Mouse (Mus musculus): ENCODE results near the gene Ubqln1. TPM values are rescaled to one million over a fixed set of nuclear protein-coding genes. Genes with fewer than 3 reads are reported as not detected.

The Ubqln1 gene
- polyA plus RNA-seq, 1 experiment from 2014 or later, result 144 TPM

DNA sequence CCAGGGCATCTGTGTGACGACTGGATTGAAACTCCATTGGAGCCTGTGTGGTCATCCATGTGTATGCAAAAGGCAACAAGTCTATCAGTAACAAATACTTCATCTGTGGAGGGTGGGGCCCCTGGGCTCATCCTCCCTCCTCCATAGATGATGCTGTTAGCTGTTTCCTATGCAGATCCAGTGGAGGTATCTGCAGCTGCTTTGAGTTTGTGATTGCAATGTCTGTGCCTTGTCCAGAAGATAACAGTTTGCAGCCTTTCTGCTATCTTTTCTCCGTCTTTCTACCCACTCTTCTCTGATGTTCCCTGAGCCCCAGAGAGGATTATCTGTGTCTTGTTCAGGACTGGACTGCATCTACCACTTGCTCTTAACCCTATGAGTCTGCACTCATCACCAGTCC, 13.2 kb upstream of the Ubqln1 start:
- Histone ChIP-seq H3K36me3 (replicated peaks; ENCODE audit: control insufficient read depth, insufficient read depth, low read depth, low read length) (no peaks in the 10 kb centered on the region), H3K27ac (replicated peaks; ENCODE audit: low read depth, low read length) (no peak overlapping the region), H3K27me3 (ENCODE audit: control insufficient read depth, insufficient read depth, low read length) (no peaks in the 10 kb centered on the region), H3K4me2 (ENCODE audit: low read depth, low read length) (no peak overlapping the region), H3K4me1 (ENCODE audit: control insufficient read depth, insufficient read depth, low read length) (no peaks in the 10 kb centered on the region), H3K4me3 (ENCODE audit: low read depth, low read length) (no peak overlapping the region), H3K9ac (replicated peaks; ENCODE audit: low read length) (no peak overlapping the region), H3K9me3 (replicated peaks; ENCODE audit: control insufficient read depth, low read length) (no peaks in the 10 kb centered on the region)
- ATAC-seq (replicated peaks; ENCODE audit: insufficient number of reproducible peaks, low FRiP score, low TSS enrichment, low read depth) (no peak), DNase-seq (ENCODE audit: low spot score) (no peak)
- 80% methylated on average over 2 of the region's 2 CpGs for WGBS

DNA sequence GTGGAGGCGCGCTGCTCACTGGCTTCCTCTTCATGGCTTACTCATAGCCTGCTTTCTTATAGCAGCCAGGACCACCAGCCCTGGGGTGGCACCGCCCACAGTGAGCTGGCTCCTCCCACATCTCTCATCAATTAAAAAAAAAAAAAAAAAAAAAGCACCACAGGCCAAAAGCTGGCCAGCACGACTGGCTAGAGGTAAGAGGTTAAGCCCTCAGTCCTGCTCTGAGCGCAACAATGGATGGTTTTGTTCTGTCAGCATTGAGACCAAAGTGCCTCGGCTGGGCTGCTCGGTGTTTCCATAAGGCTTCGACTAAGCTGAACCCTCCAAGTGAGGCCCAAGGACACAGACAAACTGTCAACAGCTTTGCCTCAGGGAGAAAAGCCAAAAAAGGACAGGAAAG, 10.2 kb upstream of the Ubqln1 start:
- no peak for ATAC-seq (replicated peaks; ENCODE audit: insufficient number of reproducible peaks, low FRiP score, low TSS enrichment, low read depth)

DNA sequence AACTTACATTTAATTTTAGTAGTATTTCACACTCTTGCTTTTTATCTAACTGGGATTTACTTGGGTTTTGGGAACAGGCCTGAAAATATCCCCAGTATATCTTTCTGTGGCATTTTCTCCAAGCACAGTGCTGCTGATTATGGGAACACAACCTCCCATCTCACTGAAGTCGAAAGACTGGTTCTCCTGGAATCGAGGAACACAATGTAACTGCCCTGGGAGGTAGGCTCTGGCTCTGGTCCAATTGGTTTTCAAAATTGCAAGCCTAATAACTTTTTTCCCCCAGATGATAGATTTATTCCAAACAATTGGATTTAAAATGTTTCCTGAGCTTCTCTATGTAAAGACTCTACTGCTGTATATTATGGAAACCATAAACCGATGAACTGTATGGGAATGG, 4.8 kb upstream of the Ubqln1 start:
- Histone ChIP-seq H3K4me1 (ENCODE audit: control insufficient read depth, insufficient read depth, low read length) (no peaks in the 10 kb centered on the region), H3K4me2 (ENCODE audit: low read depth, low read length) (no peak overlapping the region), H3K27ac (replicated peaks; ENCODE audit: low read depth, low read length) (no peak overlapping the region), H3K9ac (replicated peaks; ENCODE audit: low read length) (no peak overlapping the region), H3K36me3 (replicated peaks; ENCODE audit: control insufficient read depth, insufficient read depth, low read depth, low read length) (no peaks in the 10 kb centered on the region), H3K9me3 (replicated peaks; ENCODE audit: control insufficient read depth, low read length) (no peaks in the 10 kb centered on the region), H3K4me3 (ENCODE audit: low read depth, low read length) (no peak overlapping the region), H3K27me3 (ENCODE audit: control insufficient read depth, insufficient read depth, low read length) (no peaks in the 10 kb centered on the region)
- WGBS, result 82% methylated on average over 3 of the region's 3 CpGs
- ATAC-seq (replicated peaks; ENCODE audit: insufficient number of reproducible peaks, low FRiP score, low TSS enrichment, low read depth) (no peak), DNase-seq (ENCODE audit: low spot score) (no peak)

More for the DNA sequence above, 10.2 kb upstream of the Ubqln1 start:
- DNase-seq (ENCODE audit: low spot score), result no peak
- Histone ChIP-seq H3K27me3 (ENCODE audit: control insufficient read depth, insufficient read depth, low read length) (no peaks in the 10 kb centered on the region), H3K4me1 (ENCODE audit: control insufficient read depth, insufficient read depth, low read length) (no peaks in the 10 kb centered on the region), H3K4me2 (ENCODE audit: low read depth, low read length) (no peak overlapping the region), H3K27ac (replicated peaks; ENCODE audit: low read depth, low read length) (no peak overlapping the region), H3K9ac (replicated peaks; ENCODE audit: low read length) (no peak overlapping the region), H3K9me3 (replicated peaks; ENCODE audit: control insufficient read depth, low read length) (no peaks in the 10 kb centered on the region), H3K4me3 (ENCODE audit: low read depth, low read length) (no peak overlapping the region), H3K36me3 (replicated peaks; ENCODE audit: control insufficient read depth, insufficient read depth, low read depth, low read length) (no peaks in the 10 kb centered on the region)
- 49% methylated on average over 8 of the region's 8 CpGs for WGBS

DNA sequence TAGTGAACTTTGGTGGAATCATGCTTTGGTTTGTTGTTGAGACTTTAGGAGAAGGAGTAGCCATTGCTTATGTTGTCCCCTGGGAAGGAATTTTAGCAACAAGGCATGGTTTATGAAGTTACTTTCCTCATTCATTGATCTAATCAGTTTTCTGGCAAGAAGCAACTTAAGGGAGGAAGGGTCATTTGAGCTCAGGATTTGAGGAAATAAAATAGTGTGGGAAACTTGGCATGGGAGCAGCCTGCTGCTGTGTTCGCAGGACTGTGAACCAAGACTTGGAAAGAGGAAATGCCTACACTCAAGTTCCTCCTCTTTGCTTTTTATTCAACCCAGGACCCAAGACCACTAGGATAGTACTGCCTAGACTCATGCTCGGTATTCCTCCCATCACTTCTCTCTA, 2.1 kb upstream of the Ubqln1 start:
- H3K36me3 ChIP-seq (replicated peaks; ENCODE audit: control insufficient read depth, insufficient read depth, low read depth, low read length), result no peaks in the 10 kb centered on the region
- H3K4me3 ChIP-seq (ENCODE audit: low read depth, low read length), result no peak overlapping the region
- H3K9ac ChIP-seq (replicated peaks; ENCODE audit: low read length), result no peak overlapping the region
- ATAC-seq (replicated peaks; ENCODE audit: insufficient number of reproducible peaks, low FRiP score, low TSS enrichment, low read depth) (no peak), DNase-seq (ENCODE audit: low spot score) (no peak)
- WGBS, result 94% methylated on average over 2 of the region's 2 CpGs
- H3K4me1 ChIP-seq (ENCODE audit: control insufficient read depth, insufficient read depth, low read length), result no peaks in the 10 kb centered on the region
- no peak overlapping the region for H3K27ac ChIP-seq (replicated peaks; ENCODE audit: low read depth, low read length)
- no peaks in the 10 kb centered on the region for H3K9me3 ChIP-seq (replicated peaks; ENCODE audit: control insufficient read depth, low read length)
- H3K27me3 ChIP-seq (ENCODE audit: control insufficient read depth, insufficient read depth, low read length), result no peaks in the 10 kb centered on the region
- no peak overlapping the region for H3K4me2 ChIP-seq (ENCODE audit: low read depth, low read length)

DNA sequence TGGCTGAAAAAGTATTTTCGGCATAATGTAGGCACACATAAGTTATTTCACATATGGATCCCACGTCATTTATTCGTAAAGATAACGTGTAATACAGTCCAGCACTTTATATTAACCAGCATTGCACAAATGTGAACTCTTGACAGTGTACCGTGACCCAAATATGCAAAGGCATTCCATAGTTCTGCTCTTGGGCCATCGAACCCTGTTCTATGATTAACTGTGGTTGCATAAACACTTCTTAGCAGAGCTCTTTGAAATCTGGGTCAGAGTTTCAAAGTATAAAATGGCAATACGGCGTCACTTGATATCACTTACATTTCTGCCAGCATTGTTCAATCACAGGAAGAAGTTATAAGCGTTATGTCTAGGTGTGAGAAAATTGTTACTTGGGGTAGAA, 942 bp upstream of the Ubqln1 start:
- peak overlapping the region; percentile 96 for H3K9ac ChIP-seq (replicated peaks; ENCODE audit: low read length)

DNA sequence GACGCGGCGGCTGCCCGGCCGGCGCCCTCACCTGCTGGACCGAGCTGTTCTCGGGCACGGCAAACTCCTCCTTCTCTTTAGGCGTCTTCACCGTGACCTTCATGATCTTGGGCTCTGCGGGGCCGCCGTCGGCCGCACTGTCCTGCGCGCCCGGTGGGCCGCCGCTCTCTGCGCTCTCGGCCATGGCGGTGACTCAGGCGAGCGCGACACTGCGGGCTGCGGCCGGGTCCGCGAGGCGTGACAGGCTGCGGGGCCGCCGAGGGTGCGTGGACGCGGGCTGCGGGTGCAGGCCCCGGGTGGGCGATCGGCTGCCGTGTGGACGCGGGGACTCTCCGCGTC, 231 bp downstream of the Ubqln1 start:
- 0% methylated on average over 44 of the region's 48 CpGs for WGBS
- ATAC-seq (replicated peaks; ENCODE audit: insufficient number of reproducible peaks, low FRiP score, low TSS enrichment, low read depth), result no peak; the same call in 1 of the 2 replicates

More for the DNA sequence above, 942 bp upstream of the Ubqln1 start:
- Histone ChIP-seq H3K9me3 (replicated peaks; ENCODE audit: control insufficient read depth, low read length) (no peaks in the 10 kb centered on the region), H3K36me3 (replicated peaks; ENCODE audit: control insufficient read depth, insufficient read depth, low read depth, low read length) (no peaks in the 10 kb centered on the region), H3K4me2 (ENCODE audit: low read depth, low read length) (peak overlapping the region; percentile 79), H3K27me3 (ENCODE audit: control insufficient read depth, insufficient read depth, low read length) (no peaks in the 10 kb centered on the region), H3K4me3 (ENCODE audit: low read depth, low read length) (peak overlapping the region; percentile 100), H3K27ac (replicated peaks; ENCODE audit: low read depth, low read length) (no peak overlapping the region), H3K4me1 (ENCODE audit: control insufficient read depth, insufficient read depth, low read length) (no peaks in the 10 kb centered on the region)
- DNase-seq (ENCODE audit: low spot score) (no peak), ATAC-seq (replicated peaks; ENCODE audit: insufficient number of reproducible peaks, low FRiP score, low TSS enrichment, low read depth) (no peak)
- WGBS, result 89% methylated on average over 9 of the region's 9 CpGs

DNA sequence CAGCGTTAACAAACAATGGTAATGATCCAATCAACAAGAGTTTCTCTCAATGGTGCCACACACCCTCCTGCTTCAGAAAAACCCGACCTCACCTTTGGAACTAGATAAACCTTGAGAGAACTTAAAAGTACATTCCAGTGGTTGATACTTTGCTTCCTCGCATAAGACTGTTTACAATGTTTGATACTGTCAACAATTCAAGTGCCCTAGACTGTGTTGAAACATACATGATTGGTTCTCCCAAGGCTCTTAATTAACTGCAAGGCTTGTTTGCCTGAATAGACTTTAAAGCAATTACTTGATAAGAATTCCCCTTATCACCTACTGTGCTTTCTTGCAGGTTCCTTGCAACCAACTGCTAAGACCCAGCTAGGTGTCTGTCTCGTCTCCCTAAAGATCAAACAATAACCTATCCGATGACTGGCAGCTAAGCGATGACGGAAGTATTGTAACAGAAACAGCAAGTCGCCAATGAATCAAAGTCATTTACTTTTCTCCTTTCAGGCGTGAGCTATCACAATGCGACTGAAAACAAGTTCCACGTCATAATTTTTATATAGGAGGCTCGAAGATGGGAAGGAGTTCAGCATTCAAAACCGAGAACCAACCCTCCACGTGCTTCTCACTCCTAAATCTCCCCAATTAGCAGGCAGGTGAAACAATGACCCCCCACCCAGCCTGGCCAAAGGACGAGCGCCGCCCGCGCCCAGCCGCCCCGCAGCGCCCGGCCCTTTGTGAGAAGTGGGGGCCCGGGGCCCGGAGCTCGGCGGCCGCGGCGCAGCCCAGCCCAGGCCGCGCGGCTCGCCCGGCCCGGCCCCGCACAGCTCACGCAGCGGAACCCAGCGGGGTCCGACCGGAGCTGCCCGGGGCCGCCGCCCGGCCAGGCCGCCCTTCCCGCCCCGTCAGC, 854 bp downstream of the Ubqln1 start:
- 3% methylated on average over 49 of the region's 49 CpGs for WGBS
- H3K27ac ChIP-seq (replicated peaks; ENCODE audit: low read depth, low read length), result peak overlapping the region; percentile 56; the same call in 1 of the 2 replicates
- peak overlapping the region; percentile 100 for H3K4me3 ChIP-seq (ENCODE audit: low read depth, low read length)
- peak overlapping the region; percentile 96 for H3K9ac ChIP-seq (replicated peaks; ENCODE audit: low read length)
- ATAC-seq (replicated peaks; ENCODE audit: insufficient number of reproducible peaks, low FRiP score, low TSS enrichment, low read depth), result peak; percentile 46
- H3K9me3 ChIP-seq (replicated peaks; ENCODE audit: control insufficient read depth, low read length), result no peaks in the 10 kb centered on the region
- DNase-seq (ENCODE audit: low spot score), result peak; percentile 28
- H3K4me2 ChIP-seq (ENCODE audit: low read depth, low read length), result peak overlapping the region; percentile 79
- H3K36me3 ChIP-seq (replicated peaks; ENCODE audit: control insufficient read depth, insufficient read depth, low read depth, low read length), result no peaks in the 10 kb centered on the region
- H3K4me1 ChIP-seq (ENCODE audit: control insufficient read depth, insufficient read depth, low read length), result no peaks in the 10 kb centered on the region
- no peaks in the 10 kb centered on the region for H3K27me3 ChIP-seq (ENCODE audit: control insufficient read depth, insufficient read depth, low read length)

More for the DNA sequence above, 231 bp downstream of the Ubqln1 start:
- H3K4me2 ChIP-seq (ENCODE audit: low read depth, low read length), result peak overlapping the region; percentile 79
- H3K27ac ChIP-seq (replicated peaks; ENCODE audit: low read depth, low read length), result peak overlapping the region; percentile 56; the same call in 1 of the 2 replicates
- H3K4me3 ChIP-seq (ENCODE audit: low read depth, low read length), result peak overlapping the region; percentile 100
- peak overlapping the region; percentile 96 for H3K9ac ChIP-seq (replicated peaks; ENCODE audit: low read length)
- no peak for DNase-seq (ENCODE audit: low spot score)
- no peaks in the 10 kb centered on the region for H3K36me3 ChIP-seq (replicated peaks; ENCODE audit: control insufficient read depth, insufficient read depth, low read depth, low read length)
- no peaks in the 10 kb centered on the region for H3K4me1 ChIP-seq (ENCODE audit: control insufficient read depth, insufficient read depth, low read length)
- no peaks in the 10 kb centered on the region for H3K27me3 ChIP-seq (ENCODE audit: control insufficient read depth, insufficient read depth, low read length)
- no peaks in the 10 kb centered on the region for H3K9me3 ChIP-seq (replicated peaks; ENCODE audit: control insufficient read depth, low read length)

DNA sequence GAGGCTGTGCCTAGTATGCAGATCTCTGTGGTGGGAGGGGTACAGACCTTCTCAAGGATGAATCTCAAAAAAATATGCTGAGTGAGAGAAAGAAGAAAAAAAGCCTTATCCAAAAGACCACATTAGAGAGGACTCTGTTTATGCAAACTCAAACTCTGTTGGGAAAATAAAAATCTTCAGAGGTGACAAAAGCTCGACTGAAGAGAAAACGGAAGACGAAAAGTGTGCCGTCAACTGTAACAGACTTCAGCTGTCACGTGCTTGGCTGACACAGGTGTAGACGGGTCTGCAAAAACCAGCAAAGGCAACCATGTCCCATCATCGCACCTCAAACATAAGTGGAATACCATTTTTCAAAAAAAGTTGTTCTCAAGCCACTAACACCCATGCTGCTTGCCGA, 1.7 kb downstream of the Ubqln1 start:
- Histone ChIP-seq H3K4me1 (ENCODE audit: control insufficient read depth, insufficient read depth, low read length) (no peaks in the 10 kb centered on the region), H3K4me2 (ENCODE audit: low read depth, low read length) (peak overlapping the region; percentile 79), H3K27ac (replicated peaks; ENCODE audit: low read depth, low read length) (no peak overlapping the region), H3K4me3 (ENCODE audit: low read depth, low read length) (no peak overlapping the region; the same call in 1 of the 2 replicates), H3K27me3 (ENCODE audit: control insufficient read depth, insufficient read depth, low read length) (no peaks in the 10 kb centered on the region), H3K9me3 (replicated peaks; ENCODE audit: control insufficient read depth, low read length) (no peaks in the 10 kb centered on the region), H3K36me3 (replicated peaks; ENCODE audit: control insufficient read depth, insufficient read depth, low read depth, low read length) (no peaks in the 10 kb centered on the region), H3K9ac (replicated peaks; ENCODE audit: low read length) (no peak overlapping the region)
- DNase-seq (ENCODE audit: low spot score) (no peak), ATAC-seq (replicated peaks; ENCODE audit: insufficient number of reproducible peaks, low FRiP score, low TSS enrichment, low read depth) (no peak)
- WGBS, result 67% methylated on average over 8 of the region's 8 CpGs
